Mouse (Mus musculus): ENCODE results near the gene Bag5. TPM values are rescaled to one million over a fixed set of nuclear protein-coding genes. Genes with fewer than 3 reads are reported as not detected.

Bag5 gene
- total and polyA plus RNA-seq, 2 experiments from 2014 or later = 16.3 to 34.7 TPM

GRCm38 (mm10) chr12:111704609-111705008 lies 8.4 kb downstream of the Bag5 start:
- Histone ChIP-seq H3K36me3 (replicated peaks; ENCODE audit: control insufficient read depth, insufficient read depth, low read length) (peaks cover 12% of the 10 kb centered on the region), H3K9ac (replicated peaks; ENCODE audit: low read depth, low read length) (no peak overlapping the region), H3K4me3 (ENCODE audit: low read depth, low read length) (no peak overlapping the region), H3K4me1 (ENCODE audit: control insufficient read depth, insufficient read depth) (peaks cover 24% of the 10 kb centered on the region), H3K4me2 (ENCODE audit: low read depth, low read length) (no peak overlapping the region), H3K27ac (ENCODE audit: low read depth) (peak overlapping the region; percentile 87), H3K9me3 (replicated peaks; ENCODE audit: control insufficient read depth, low read length) (no peaks in the 10 kb centered on the region), H3K27me3 (ENCODE audit: control insufficient read depth, insufficient read depth, low read length) (no peaks in the 10 kb centered on the region)
- WGBS = 22% methylated on average over 9 of the region's 9 CpGs
- DNase-seq (ENCODE audit: low spot score) (peak; percentile 59), ATAC-seq (ENCODE audit: insufficient read depth, low read depth) (peak; percentile 52)
- TF ChIP-seq EP300 (IDR thresholded peaks at IDR 0.05; ENCODE audit: low read depth) (no peak), CTCF (IDR thresholded peaks at IDR 0.05; ENCODE audit: low read depth) (no peak)

DNA sequence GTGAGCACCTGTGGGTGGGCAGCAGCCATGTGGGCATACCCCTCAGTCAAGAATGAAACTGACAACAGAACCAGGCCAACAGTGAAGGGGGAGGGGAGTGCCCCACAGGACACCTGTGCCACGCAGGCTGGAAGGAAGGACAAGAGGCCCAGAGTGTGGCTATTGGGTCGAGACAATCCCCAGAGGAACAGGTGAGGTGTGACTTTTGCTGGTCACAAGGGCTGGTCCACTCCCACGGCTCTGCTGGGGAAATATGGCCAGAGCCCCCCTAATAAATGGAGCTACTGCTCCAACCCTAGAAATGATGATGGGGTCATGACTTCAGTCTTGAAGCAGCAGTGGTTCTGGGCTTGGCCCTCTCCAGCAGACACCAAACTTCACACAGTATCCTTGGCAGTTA lies 9.8 kb downstream of the Bag5 start:
- H3K27ac ChIP-seq (ENCODE audit: low read depth) = no peak overlapping the region
- H3K27me3 ChIP-seq (ENCODE audit: control insufficient read depth, insufficient read depth, low read length) = no peaks in the 10 kb centered on the region
- TF ChIP-seq CTCF (IDR thresholded peaks at IDR 0.05; ENCODE audit: low read depth) = no peak
- TF ChIP-seq EP300 (IDR thresholded peaks at IDR 0.05; ENCODE audit: low read depth) = no peak
- H3K9me3 ChIP-seq (replicated peaks; ENCODE audit: control insufficient read depth, low read length) = no peaks in the 10 kb centered on the region
- no peaks in the 10 kb centered on the region for H3K36me3 ChIP-seq (replicated peaks; ENCODE audit: control insufficient read depth, insufficient read depth, low read length)
- ATAC-seq (ENCODE audit: insufficient read depth, low read depth) (no peak), DNase-seq (ENCODE audit: low spot score) (no peak)
- H3K4me3 ChIP-seq (ENCODE audit: low read depth, low read length) = no peak overlapping the region
- H3K4me1 ChIP-seq (ENCODE audit: control insufficient read depth, insufficient read depth) = peaks cover 24% of the 10 kb centered on the region
- no peak overlapping the region for H3K9ac ChIP-seq (replicated peaks; ENCODE audit: low read depth, low read length)
- WGBS = 78% methylated on average over 3 of the region's 3 CpGs
- H3K4me2 ChIP-seq (ENCODE audit: low read depth, low read length) = no peak overlapping the region

- TF ChIP-seq EP300 (IDR thresholded peaks at IDR 0.05; ENCODE audit: low read depth) (no peak), CTCF (IDR thresholded peaks at IDR 0.05; ENCODE audit: low read depth) (no peak)
- 55% methylated on average over 9 of the region's 9 CpGs for WGBS
- Histone ChIP-seq H3K36me3 (replicated peaks; ENCODE audit: control insufficient read depth, insufficient read depth, low read length) (no peaks in the 10 kb centered on the region), H3K27me3 (ENCODE audit: control insufficient read depth, insufficient read depth, low read length) (no peaks in the 10 kb centered on the region), H3K9me3 (replicated peaks; ENCODE audit: control insufficient read depth, low read length) (no peaks in the 10 kb centered on the region), H3K4me3 (ENCODE audit: low read depth, low read length) (no peak overlapping the region), H3K9ac (replicated peaks; ENCODE audit: low read depth, low read length) (no peak overlapping the region), H3K4me2 (ENCODE audit: low read depth, low read length) (no peak overlapping the region), H3K27ac (ENCODE audit: low read depth) (no peak overlapping the region), H3K4me1 (ENCODE audit: control insufficient read depth, insufficient read depth) (peaks cover 18% of the 10 kb centered on the region)
- no peak for DNase-seq (ENCODE audit: low spot score)
- ATAC-seq (ENCODE audit: insufficient read depth, low read depth) = no peak
Observed at GRCm38 (mm10) chr12:111700920-111701458, 12.1 kb downstream of the Bag5 start.

DNA sequence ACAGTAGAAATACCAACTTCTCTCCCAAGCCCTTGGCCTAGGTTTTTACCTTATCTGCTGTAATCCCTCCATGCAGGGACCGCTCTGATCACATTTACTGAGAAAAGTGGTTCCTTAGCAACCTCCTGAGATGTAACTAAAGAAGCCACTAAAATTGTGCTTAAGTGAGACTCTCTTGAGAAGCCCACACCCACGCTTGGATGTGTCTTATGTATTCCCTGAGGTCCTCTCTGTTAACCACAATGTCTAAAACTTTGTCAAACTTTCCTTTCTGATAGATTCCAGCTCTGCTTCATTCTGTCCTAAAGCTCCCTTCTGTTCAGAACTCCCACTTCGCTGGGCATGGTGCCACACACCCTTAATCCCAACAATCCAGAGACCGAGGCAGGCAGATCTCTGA lies 13.5 kb downstream of the Bag5 start:
- Histone ChIP-seq H3K9ac (replicated peaks; ENCODE audit: low read depth, low read length) (no peak overlapping the region), H3K4me2 (ENCODE audit: low read depth, low read length) (no peak overlapping the region), H3K36me3 (replicated peaks; ENCODE audit: control insufficient read depth, insufficient read depth, low read length) (no peaks in the 10 kb centered on the region), H3K27ac (ENCODE audit: low read depth) (no peak overlapping the region), H3K4me1 (ENCODE audit: control insufficient read depth, insufficient read depth) (peaks cover 10% of the 10 kb centered on the region), H3K4me3 (ENCODE audit: low read depth, low read length) (no peak overlapping the region), H3K27me3 (ENCODE audit: control insufficient read depth, insufficient read depth, low read length) (no peaks in the 10 kb centered on the region), H3K9me3 (replicated peaks; ENCODE audit: control insufficient read depth, low read length) (no peaks in the 10 kb centered on the region)
- TF ChIP-seq CTCF (IDR thresholded peaks at IDR 0.05; ENCODE audit: low read depth) (no peak), EP300 (IDR thresholded peaks at IDR 0.05; ENCODE audit: low read depth) (no peak)
- WGBS = 77% methylated on average over 4 of the region's 4 CpGs
- no peak for DNase-seq (ENCODE audit: low spot score)
- no peak for ATAC-seq (ENCODE audit: insufficient read depth, low read depth)

DNA sequence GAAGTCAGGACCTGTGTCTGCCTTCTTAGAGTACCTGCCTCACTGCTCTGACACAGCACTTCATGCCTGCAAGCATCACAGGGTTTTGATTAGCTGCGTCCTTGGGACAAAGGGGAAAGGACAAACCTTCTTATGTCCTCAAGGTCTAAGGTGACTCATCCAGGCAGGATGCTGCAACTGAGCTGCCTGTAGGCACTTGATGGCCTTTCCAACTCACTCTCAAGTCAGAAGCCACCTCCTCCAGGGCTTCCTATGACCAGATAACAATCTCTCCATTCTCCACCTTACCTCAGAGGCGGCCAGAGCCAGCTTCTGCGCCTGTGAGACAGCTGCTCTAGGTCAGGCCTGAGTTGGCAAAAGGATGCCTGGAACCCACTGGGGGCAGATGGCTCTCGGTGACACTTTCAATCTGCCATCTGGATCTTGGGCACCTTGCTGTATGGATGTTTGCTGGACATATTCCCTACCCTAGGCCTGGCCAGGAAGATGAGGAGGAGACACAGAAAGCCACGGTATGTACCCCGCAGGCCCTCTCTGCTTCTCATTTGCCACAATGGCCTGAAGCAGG lies 14.6 kb downstream of the Bag5 start:
- Histone ChIP-seq H3K27ac (ENCODE audit: low read depth) (no peak overlapping the region), H3K27me3 (ENCODE audit: control insufficient read depth, insufficient read depth, low read length) (no peaks in the 10 kb centered on the region), H3K4me2 (ENCODE audit: low read depth, low read length) (no peak overlapping the region), H3K9me3 (replicated peaks; ENCODE audit: control insufficient read depth, low read length) (no peaks in the 10 kb centered on the region), H3K4me3 (ENCODE audit: low read depth, low read length) (no peak overlapping the region), H3K36me3 (replicated peaks; ENCODE audit: control insufficient read depth, insufficient read depth, low read length) (no peaks in the 10 kb centered on the region), H3K9ac (replicated peaks; ENCODE audit: low read depth, low read length) (no peak overlapping the region), H3K4me1 (ENCODE audit: control insufficient read depth, insufficient read depth) (peaks cover 18% of the 10 kb centered on the region)
- ATAC-seq (ENCODE audit: insufficient read depth, low read depth) (no peak), DNase-seq (ENCODE audit: low spot score) (no peak)
- TF ChIP-seq CTCF (IDR thresholded peaks at IDR 0.05; ENCODE audit: low read depth) (no peak), EP300 (IDR thresholded peaks at IDR 0.05; ENCODE audit: low read depth) (no peak)
- 74% methylated on average over 6 of the region's 6 CpGs for WGBS

DNA sequence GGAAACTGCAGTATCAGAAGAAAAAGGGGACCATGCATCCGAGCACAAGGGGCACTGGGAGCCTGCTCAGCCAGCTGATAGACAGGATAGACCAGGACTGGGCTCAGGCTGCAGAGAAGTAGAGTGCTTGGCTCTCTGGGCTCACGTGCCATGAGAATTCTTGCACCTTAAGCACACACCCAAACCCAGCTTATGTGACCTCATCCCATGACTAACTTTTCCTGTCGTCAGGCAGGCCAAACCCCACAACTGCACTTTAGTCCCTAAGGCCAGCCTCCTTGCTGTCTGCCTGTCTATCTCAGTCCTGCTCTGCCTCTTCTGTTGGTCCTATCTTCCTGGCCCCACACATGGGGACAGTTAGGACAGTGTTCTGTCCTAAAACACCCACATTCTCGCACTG lies 15.3 kb downstream of the Bag5 start:
- peaks cover 18% of the 10 kb centered on the region for H3K4me1 ChIP-seq (ENCODE audit: control insufficient read depth, insufficient read depth)
- no peak for DNase-seq (ENCODE audit: low spot score)
- no peak overlapping the region for H3K27ac ChIP-seq (ENCODE audit: low read depth)
- TF ChIP-seq EP300 (IDR thresholded peaks at IDR 0.05; ENCODE audit: low read depth) (no peak), CTCF (IDR thresholded peaks at IDR 0.05; ENCODE audit: low read depth) (no peak)
- WGBS = 51% methylated on average over 4 of the region's 4 CpGs
- H3K4me3 ChIP-seq (ENCODE audit: low read depth, low read length) = no peak overlapping the region
- ATAC-seq (ENCODE audit: insufficient read depth, low read depth) = no peak
- no peaks in the 10 kb centered on the region for H3K36me3 ChIP-seq (replicated peaks; ENCODE audit: control insufficient read depth, insufficient read depth, low read length)
- H3K27me3 ChIP-seq (ENCODE audit: control insufficient read depth, insufficient read depth, low read length) = no peaks in the 10 kb centered on the region
- H3K4me2 ChIP-seq (ENCODE audit: low read depth, low read length) = no peak overlapping the region
- no peaks in the 10 kb centered on the region for H3K9me3 ChIP-seq (replicated peaks; ENCODE audit: control insufficient read depth, low read length)
- H3K9ac ChIP-seq (replicated peaks; ENCODE audit: low read depth, low read length) = no peak overlapping the region
